ENCODE assay signal across 21 mouse cellular contexts in the genomic region with DNA sequence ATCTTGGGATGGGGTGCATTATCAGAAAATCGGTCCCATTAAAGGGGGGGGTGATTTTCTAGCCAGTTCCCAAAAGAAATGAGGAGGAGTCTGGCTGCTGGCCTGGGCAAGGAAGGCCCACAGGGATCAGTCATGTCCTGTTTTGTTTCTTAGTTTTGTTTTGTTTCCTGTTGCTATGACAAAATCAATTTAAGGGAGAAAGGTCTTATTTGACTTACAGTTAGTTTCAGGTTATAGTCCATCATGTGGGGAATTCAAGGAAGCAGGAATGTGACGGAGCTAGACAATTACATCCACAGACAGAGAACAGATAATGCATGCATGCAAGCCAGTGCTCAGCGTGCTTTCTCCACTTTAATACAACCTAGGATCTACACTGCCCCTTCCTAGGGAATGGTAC.
"Had no signal": no experiment of that assay in that cellular context is flagged by ENCODE, and none has a peak within 500 bp of the region (broad histone marks: within the 10 kb centered on the region; RNA-seq: fewer than 3 reads in every experiment).

No protein-coding gene starts in this region.

- H3K4me1 ChIP-seq: midbrain, embryonic 15.5 days; neural tube, embryonic 13.5 days had no signal

- DNase-seq: kidney, adult 2 months; kidney, postnatal 25 days; layer of hippocampus, adult 9-11 months; lung, embryonic 14.5 days; retina, postnatal 1 day; right cerebral cortex, postnatal 4 days; spleen, adult 18-20 months; thymus, adult 2 months; thymus, postnatal 14 days; thymus, postnatal 4 days had no signal

- H3K27me3 ChIP-seq: midbrain, embryonic 15.5 days; neural tube, embryonic 13.5 days had no signal

- H3K36me3 ChIP-seq: limb, embryonic 10.5 days; limb, embryonic 13.5 days; midbrain, embryonic 12.5 days; midbrain, embryonic 15.5 days; neural tube, embryonic 13.5 days had no signal

- H3K4me2 ChIP-seq: limb, embryonic 13.5 days; lung, embryonic 14.5 days; midbrain, embryonic 12.5 days; midbrain, embryonic 15.5 days; neural tube, embryonic 13.5 days had no signal

- H3K9ac ChIP-seq: limb, embryonic 13.5 days; liver, embryonic 14.5 days; lung, embryonic 14.5 days; midbrain, embryonic 12.5 days; midbrain, embryonic 15.5 days; neural tube, embryonic 13.5 days had no signal

- H3K4me3 ChIP-seq: layer of hippocampus, adult 2 months; limb, embryonic 10.5 days; limb, embryonic 13.5 days; midbrain, embryonic 12.5 days; midbrain, embryonic 15.5 days; myocyte; neural tube, embryonic 13.5 days had no signal

- H3K9me3 ChIP-seq: limb, embryonic 10.5 days; limb, embryonic 13.5 days; midbrain, embryonic 12.5 days; midbrain, embryonic 15.5 days; neural tube, embryonic 13.5 days had no signal

- H3K27ac ChIP-seq: kidney, postnatal 0 days; layer of hippocampus, adult 2 months; limb, embryonic 10.5 days; limb, embryonic 13.5 days; liver, embryonic 14.5 days; macrophage; midbrain, embryonic 12.5 days; midbrain, embryonic 15.5 days; neural tube, embryonic 13.5 days had no signal

- ATAC-seq: lung, postnatal 0 days; midbrain, embryonic 15.5 days had no signal
